Mouse (Mus musculus) brain, embryonic 14.5 days (tissue): ENCODE results near the gene Zfp354c. TPM values are rescaled to one million over a fixed set of nuclear protein-coding genes. Genes with fewer than 3 reads are reported as not detected.
A peak's percentile ranks its signal among the peaks of the same experiment; 100 is the strongest.

Experiments used
- DNase-seq: peaks from one replicate; pipeline ENCODE4 v3.0.0-alpha.2; 2011; ENCODE audit warnings: low read depth
- CTCF ChIP-seq: fragments of 200-500 bp; IDR thresholded peaks from 2 replicates; pipeline ENCODE4 v1.5.1; 2012; ENCODE audit warnings: inconsistent platforms, mild to moderate bottlenecking, moderate library complexity, borderline replicate concordance; ENCODE audit not compliant: insufficient read depth, insufficient read length; ENCODE audit errors: extremely low read depth
- POLR2A ChIP-seq: fragments of 200-500 bp; IDR thresholded peaks from 2 replicates; pipeline ENCODE4 v1.6.1; 2012; ENCODE audit warnings: mild to moderate bottlenecking, inconsistent platforms, borderline replicate concordance; ENCODE audit not compliant: poor library complexity, insufficient read depth, insufficient read length, severe bottlenecking; ENCODE audit errors: extremely low read depth
- polyA plus RNA-seq: library from polyadenylated mRNA; depleted of rRNA; stranded (reverse); fragments of >200 nt; gene quantifications from 2 replicates; pipeline ENCODE4 v1.2.3, GENCODE M21; 2012; rRNA removed

Gene Zfp354c
- 26.2 and 41.6 TPM in 2 replicates for polyA plus RNA-seq

DNA sequence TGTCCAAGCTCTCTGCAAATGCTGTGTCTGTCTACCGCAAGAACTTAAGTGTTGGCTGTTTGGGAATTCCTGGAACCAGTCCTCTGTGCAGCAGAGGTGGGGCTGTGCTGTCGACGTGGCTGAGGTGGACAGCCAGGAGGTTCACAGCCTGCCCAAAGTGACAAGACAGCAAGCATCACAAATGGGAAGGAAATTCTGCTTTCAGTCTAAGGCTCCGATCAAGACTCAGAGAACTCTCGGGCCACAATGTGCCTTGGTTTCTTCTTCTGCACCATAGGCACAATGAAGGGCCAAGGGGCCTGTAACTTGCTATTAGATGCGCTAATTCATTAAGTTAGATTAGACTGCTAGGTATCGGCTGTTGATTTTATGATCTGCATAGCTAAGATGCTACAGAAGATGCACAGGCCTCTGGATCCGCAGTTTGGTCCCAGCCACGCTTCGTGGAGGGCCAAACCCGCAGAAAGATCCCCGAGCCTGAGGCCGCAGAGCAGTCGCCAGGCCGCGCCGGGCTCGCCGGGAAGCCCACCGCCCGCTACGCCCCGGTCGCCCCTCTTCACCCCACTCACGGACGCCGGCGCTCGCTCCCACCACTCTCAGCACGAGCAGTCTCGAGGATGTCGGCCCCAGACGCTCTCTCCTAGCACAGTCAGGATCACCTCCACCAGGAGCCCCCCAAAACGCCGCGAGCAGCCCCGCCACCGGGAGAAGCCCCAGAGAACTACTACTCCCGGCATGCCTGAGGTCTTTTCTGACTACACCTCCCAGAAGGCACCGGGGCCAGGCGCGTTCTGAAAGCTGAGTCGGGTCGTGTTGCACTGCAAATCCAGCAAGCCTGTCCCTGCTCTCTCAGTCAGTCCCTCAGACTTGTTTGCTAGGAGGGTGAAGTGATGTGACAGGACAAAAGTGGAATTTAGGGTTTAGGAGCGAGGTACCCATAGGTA, at the start of gene Zfp354c:
TSS of gene Zfp354c (minus strand) at position 715 of the 944 bp plus-strand sequence.
- DNase-seq = peak; percentile 97
- TF ChIP-seq CTCF = no peak
- TF ChIP-seq POLR2A = peak; percentile 79; the same call in 1 of the 2 replicates

GRCm38 (mm10) chr11:50850989-50851601, 23.6 kb upstream of the Zfp354c start:
- DNase-seq = peak; percentile 25
- TF ChIP-seq CTCF = no peak
- no peak for TF ChIP-seq POLR2A

GRCm38 (mm10) chr11:50850177-50850735, 22.7 kb upstream of the Zfp354c start, which contains the start of gene Grm6:
TSS of gene Grm6 (plus strand) at chr11:50850685.
- no peak for DNase-seq
- TF ChIP-seq POLR2A = no peak
- no peak for TF ChIP-seq CTCF

GRCm38 (mm10) chr11:50849310-50849709, 21.8 kb upstream of the Zfp354c start:
- no peak for TF ChIP-seq POLR2A
- TF ChIP-seq CTCF = no peak
- no peak for DNase-seq

GRCm38 (mm10) chr11:50848520-50849137, 21.1 kb upstream of the Zfp354c start:
- TF ChIP-seq CTCF (no peak), POLR2A (no peak)
- no peak for DNase-seq

GRCm38 (mm10) chr11:50847047-50847446, 19.5 kb upstream of the Zfp354c start:
- no peak for TF ChIP-seq POLR2A
- TF ChIP-seq CTCF = peak; percentile 53; the same call in 1 of the 2 replicates
- DNase-seq = peak; percentile 31

- no peak for DNase-seq
- no peak for TF ChIP-seq POLR2A
- TF ChIP-seq CTCF = no peak
Observed at GRCm38 (mm10) chr11:50845951-50846350, 18.4 kb upstream of the Zfp354c start.

- no peak for TF ChIP-seq CTCF
- TF ChIP-seq POLR2A = peak; percentile 40; the same call in 1 of the 2 replicates
- peak; percentile 96 for DNase-seq
Observed at GRCm38 (mm10) chr11:50841023-50841735, 13.7 kb upstream of the Zfp354c start, which contains the start of gene Zfp879. TSS of gene Zfp879 (minus strand) at chr11:50841552.

GRCm38 (mm10) chr11:50835727-50836126, 8.2 kb upstream of the Zfp354c start:
- no peak for DNase-seq
- TF ChIP-seq POLR2A = no peak
- no peak for TF ChIP-seq CTCF

DNA sequence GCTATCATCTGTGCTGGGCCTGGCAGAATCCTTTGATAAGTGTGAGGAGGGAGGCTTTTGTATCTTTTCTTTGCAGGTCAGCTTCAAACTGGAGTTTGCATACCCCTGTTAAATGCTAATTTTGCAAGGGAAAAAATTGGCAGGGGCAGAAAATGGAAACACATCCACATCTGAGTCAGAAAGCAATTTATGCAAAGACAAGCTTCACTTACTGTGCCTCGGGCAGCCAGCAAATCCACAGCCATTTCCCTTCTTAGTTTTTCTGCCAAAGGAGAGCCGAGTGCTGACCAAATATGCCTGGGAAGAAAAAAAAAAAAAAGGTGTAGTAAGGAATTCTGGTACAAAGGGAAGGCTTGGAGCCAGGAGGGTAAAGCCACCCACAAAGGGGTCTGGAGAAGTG, 1.3 kb downstream of the Zfp354c start:
- DNase-seq = peak; percentile 4
- no peak for TF ChIP-seq CTCF
- TF ChIP-seq POLR2A = no peak
